Mouse (Mus musculus): ENCODE data around the gene Cfap161.

Cfap161 gene

GRCm38 (mm10) chr7:83738623-83739462, 55.8 kb downstream of the Cfap161 start:
- DNase-seq: no peak

- DNase-seq: no peak
These were observed 56.7 kb downstream of the Cfap161 start for GRCm38 (mm10) chr7:83737914-83738490.

GRCm38 (mm10) chr7:83736341-83737115, 58.2 kb downstream of the Cfap161 start:
- DNase-seq: no peak

- no peak for DNase-seq
These were observed 59.4 kb downstream of the Cfap161 start for GRCm38 (mm10) chr7:83735108-83735781.

- DNase-seq: no peak
These were observed 60.0 kb downstream of the Cfap161 start for GRCm38 (mm10) chr7:83734671-83735082.

GRCm38 (mm10) chr7:83734246-83734645, 60.4 kb downstream of the Cfap161 start:
- no peak for DNase-seq

GRCm38 (mm10) chr7:83732781-83733180, 61.9 kb downstream of the Cfap161 start:
- no peak for DNase-seq

GRCm38 (mm10) chr7:83731961-83732666, 62.6 kb downstream of the Cfap161 start:
- DNase-seq: no peak

- DNase-seq: no peak
These were observed 63.4 kb downstream of the Cfap161 start for GRCm38 (mm10) chr7:83731297-83731696.

GRCm38 (mm10) chr7:83726936-83727632, 67.6 kb downstream of the Cfap161 start:
- DNase-seq: no peak

- no peak for DNase-seq
These were observed 68.9 kb downstream of the Cfap161 start for GRCm38 (mm10) chr7:83725801-83726200.

- no peak for DNase-seq
These were observed 70.1 kb downstream of the Cfap161 start for GRCm38 (mm10) chr7:83724541-83724940.
